Mouse (Mus musculus): ENCODE data around the gene Klhl5. TPM values are rescaled to one million over a fixed set of nuclear protein-coding genes. Genes with fewer than 3 reads are reported as not detected.
"Not testable (repeated sequence)": the region's sequence is repeated elsewhere in the genome, so short reads cannot be mapped to it uniquely, and the experiment has no call there.

The Klhl5 gene
- polyA plus RNA-seq, 2 experiments = 20.4 to 27.4 TPM

DNA sequence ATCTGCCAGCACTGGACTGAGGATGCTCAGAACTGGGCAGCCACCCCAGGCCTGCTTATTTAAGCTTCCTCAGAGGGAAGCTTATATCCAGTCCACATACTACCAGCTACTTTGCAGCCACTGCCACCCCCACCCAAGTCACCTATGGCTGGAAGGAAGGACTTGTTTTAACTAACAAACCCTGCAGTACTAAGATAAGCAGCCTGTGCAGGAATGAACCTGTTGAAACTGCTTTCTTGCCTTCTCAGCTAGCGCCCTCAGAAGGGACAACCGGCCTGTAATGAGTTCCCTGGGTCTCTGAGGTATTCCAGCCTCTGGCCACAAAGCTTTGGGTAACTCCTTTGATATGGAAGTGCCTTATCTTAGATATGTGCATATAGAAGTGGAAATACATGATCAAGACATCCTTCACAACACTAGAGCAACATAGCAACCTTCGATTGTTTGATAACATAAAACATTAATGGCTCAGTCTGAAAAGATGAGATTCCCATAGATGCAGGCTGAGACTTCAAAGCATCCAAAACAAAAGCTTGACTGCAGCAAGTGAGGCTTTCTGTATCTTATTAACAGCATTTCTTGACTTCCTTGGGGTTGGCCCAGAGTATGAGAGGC, 5.2 kb upstream of the Klhl5 start:
- 77% methylated on average over 3 of the region's 3 CpGs for WGBS
- Histone ChIP-seq H3K4me3 (replicated peaks; ENCODE audit: low read length) (no peak overlapping the region), H3K4me2 (replicated peaks; ENCODE audit: low read depth, low read length, severe bottlenecking) (no peak overlapping the region), H3K4me1 (ENCODE audit: control insufficient read depth, insufficient read depth, low read length) (0 out of 2 replicates have a peak, but pooled peaks cover 13% of the 10 kb centered on the region), H3K9ac (ENCODE audit: low read depth, low read length, severe bottlenecking) (no peak overlapping the region), H3K36me3 (ENCODE audit: control insufficient read depth, insufficient read depth, low read length) (no peaks in the 10 kb centered on the region), H3K27me3 (ENCODE audit: control insufficient read depth, insufficient read depth, low read length) (no peaks in the 10 kb centered on the region), H3K27ac (replicated peaks; ENCODE audit: low read depth, low read length) (no peak overlapping the region), H3K9me3 (ENCODE audit: control insufficient read depth, low read length) (no peaks in the 10 kb centered on the region)
- ATAC-seq (ENCODE audit: low FRiP score, low read depth) = no peak
- TF ChIP-seq POLR2A (IDR thresholded peaks at IDR 0.05; ENCODE audit: borderline replicate concordance, extremely low read depth, insufficient read depth, insufficient read length) = no peak
- no peak for DNase-seq (ENCODE audit: low spot score)

- WGBS = 57% methylated on average over 10 of the region's 10 CpGs
- no peak for ATAC-seq (ENCODE audit: low FRiP score, low read depth)
Observed at GRCm38 (mm10) chr5:65102641-65103042, 4.7 kb upstream of the Klhl5 start.

GRCm38 (mm10) chr5:65107773-65108432, 564 bp downstream of the Klhl5 start:
- DNase-seq (ENCODE audit: low spot score) = no peak
- 3% methylated on average over 25 of the region's 42 CpGs for WGBS
- H3K36me3 ChIP-seq (ENCODE audit: control insufficient read depth, insufficient read depth, low read length) = no peaks in the 10 kb centered on the region
- H3K9me3 ChIP-seq (ENCODE audit: control insufficient read depth, low read length) = no peaks in the 10 kb centered on the region
- ATAC-seq (ENCODE audit: low FRiP score, low read depth) = no peak
- no peak for TF ChIP-seq POLR2A (IDR thresholded peaks at IDR 0.05; ENCODE audit: borderline replicate concordance, extremely low read depth, insufficient read depth, insufficient read length)
- H3K4me1 ChIP-seq (ENCODE audit: control insufficient read depth, insufficient read depth, low read length) = peaks cover 8% of the 10 kb centered on the region; the same call in 1 of the 2 replicates
- peak overlapping the region; percentile 72 for H3K27ac ChIP-seq (replicated peaks; ENCODE audit: low read depth, low read length)
- H3K27me3 ChIP-seq (ENCODE audit: control insufficient read depth, insufficient read depth, low read length) = no peaks in the 10 kb centered on the region
- H3K4me3 ChIP-seq (replicated peaks; ENCODE audit: low read length) = peak overlapping the region; percentile 83
- peak overlapping the region; percentile 90 for H3K4me2 ChIP-seq (replicated peaks; ENCODE audit: low read depth, low read length, severe bottlenecking)
- peak overlapping the region; percentile 86 for H3K9ac ChIP-seq (ENCODE audit: low read depth, low read length, severe bottlenecking)

More at GRCm38 (mm10) chr5:65102641-65103042, 4.7 kb upstream of the Klhl5 start:
- Histone ChIP-seq H3K4me3 (replicated peaks; ENCODE audit: low read length) (no peak overlapping the region), H3K9me3 (ENCODE audit: control insufficient read depth, low read length) (no peaks in the 10 kb centered on the region), H3K4me2 (replicated peaks; ENCODE audit: low read depth, low read length, severe bottlenecking) (no peak overlapping the region), H3K27me3 (ENCODE audit: control insufficient read depth, insufficient read depth, low read length) (no peaks in the 10 kb centered on the region), H3K27ac (replicated peaks; ENCODE audit: low read depth, low read length) (no peak overlapping the region), H3K4me1 (ENCODE audit: control insufficient read depth, insufficient read depth, low read length) (0 out of 2 replicates have a peak, but pooled peaks cover 12% of the 10 kb centered on the region), H3K9ac (ENCODE audit: low read depth, low read length, severe bottlenecking) (no peak overlapping the region), H3K36me3 (ENCODE audit: control insufficient read depth, insufficient read depth, low read length) (no peaks in the 10 kb centered on the region)
- no peak for DNase-seq (ENCODE audit: low spot score)
- no peak for TF ChIP-seq POLR2A (IDR thresholded peaks at IDR 0.05; ENCODE audit: borderline replicate concordance, extremely low read depth, insufficient read depth, insufficient read length)

DNA sequence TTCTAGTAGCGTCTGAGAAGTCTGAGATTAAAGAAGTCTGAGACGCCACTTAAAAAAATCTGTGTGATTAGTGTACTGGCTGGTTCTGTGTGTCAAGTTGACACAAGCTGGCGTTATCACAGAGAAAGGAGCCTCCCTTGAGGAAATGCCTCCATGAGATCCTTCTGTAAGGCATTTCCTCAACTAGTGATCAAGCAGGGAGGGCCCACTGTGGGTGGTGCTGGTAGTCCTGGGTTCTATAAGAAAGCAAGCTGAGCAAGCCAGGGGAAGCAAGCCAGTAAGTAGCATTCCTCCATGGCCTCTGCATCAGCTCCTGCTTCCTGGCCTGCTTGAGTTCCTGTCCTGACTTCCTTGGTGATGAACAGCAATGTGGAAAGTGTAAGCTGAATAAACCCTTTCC, 4.9 kb downstream of the Klhl5 start:
- DNase-seq (ENCODE audit: low spot score); H3K36me3 ChIP-seq (ENCODE audit: control insufficient read depth, insufficient read depth, low read length); H3K9ac ChIP-seq (ENCODE audit: low read depth, low read length, severe bottlenecking); H3K27me3 ChIP-seq (ENCODE audit: control insufficient read depth, insufficient read depth, low read length); H3K4me3 ChIP-seq (replicated peaks; ENCODE audit: low read length); ATAC-seq (ENCODE audit: low FRiP score, low read depth); H3K27ac ChIP-seq (replicated peaks; ENCODE audit: low read depth, low read length); H3K4me2 ChIP-seq (replicated peaks; ENCODE audit: low read depth, low read length, severe bottlenecking); H3K9me3 ChIP-seq (ENCODE audit: control insufficient read depth, low read length); H3K4me1 ChIP-seq (ENCODE audit: control insufficient read depth, insufficient read depth, low read length): not testable (repeated sequence)
- 75% methylated on average over 3 of the region's 3 CpGs for WGBS

DNA sequence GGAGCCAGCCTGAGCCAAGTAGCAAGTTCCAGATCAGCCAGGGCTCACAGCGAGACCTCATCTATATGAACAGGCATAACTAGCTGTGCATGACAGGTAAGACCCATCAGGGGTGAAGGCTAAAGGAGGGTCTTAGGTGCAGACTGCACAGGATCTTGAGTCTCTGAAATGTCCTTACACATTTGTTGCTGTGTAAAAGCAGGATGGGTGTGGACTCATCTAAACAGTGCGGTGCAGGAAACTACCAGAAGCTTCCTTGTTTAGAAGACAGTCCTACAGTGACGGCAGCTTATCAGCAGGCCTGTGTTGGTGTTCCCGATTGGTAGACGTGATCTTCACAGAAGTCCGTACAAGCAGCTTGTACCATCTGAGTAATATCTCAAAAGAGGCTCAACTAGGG, 6.0 kb downstream of the Klhl5 start:
- peaks cover 9% of the 10 kb centered on the region; the same call in 1 of the 2 replicates for H3K36me3 ChIP-seq (ENCODE audit: control insufficient read depth, insufficient read depth, low read length)
- H3K27me3 ChIP-seq (ENCODE audit: control insufficient read depth, insufficient read depth, low read length) = no peaks in the 10 kb centered on the region
- DNase-seq (ENCODE audit: low spot score) (no peak), ATAC-seq (ENCODE audit: low FRiP score, low read depth) (no peak)
- no peak overlapping the region for H3K4me2 ChIP-seq (replicated peaks; ENCODE audit: low read depth, low read length, severe bottlenecking)
- H3K9ac ChIP-seq (ENCODE audit: low read depth, low read length, severe bottlenecking) = no peak overlapping the region
- H3K4me1 ChIP-seq (ENCODE audit: control insufficient read depth, insufficient read depth, low read length) = peaks cover 5% of the 10 kb centered on the region; the same call in 1 of the 2 replicates
- TF ChIP-seq POLR2A (IDR thresholded peaks at IDR 0.05; ENCODE audit: borderline replicate concordance, extremely low read depth, insufficient read depth, insufficient read length) = no peak
- no peak overlapping the region for H3K4me3 ChIP-seq (replicated peaks; ENCODE audit: low read length)
- WGBS = 89% methylated on average over 6 of the region's 6 CpGs
- H3K27ac ChIP-seq (replicated peaks; ENCODE audit: low read depth, low read length) = no peak overlapping the region
- H3K9me3 ChIP-seq (ENCODE audit: control insufficient read depth, low read length) = no peaks in the 10 kb centered on the region

All from limb, embryonic 14.5 days (tissue).